Mouse (Mus musculus): ENCODE results near the gene Cyp4f40.
"Not testable (repeated sequence)": the region's sequence is repeated elsewhere in the genome, so short reads cannot be mapped to it uniquely, and the experiment has no call there.

Gene Cyp4f40

GRCm38 (mm10) chr17:32658712-32659111 lies at the start of gene Cyp4f40:
Cyp4f40 (plus strand) TSS chr17:32658900.
- no peak for DNase-seq (ENCODE audit: low read depth, low spot score)

GRCm38 (mm10) chr17:32610231-32610630 lies 48.5 kb upstream of the Cyp4f40 start:
- DNase-seq (ENCODE audit: low read depth, low spot score): not testable (repeated sequence)

- no peak for DNase-seq (ENCODE audit: low read depth, low spot score)
Measured at GRCm38 (mm10) chr17:32610896-32611295, 47.8 kb upstream of the Cyp4f40 start.

GRCm38 (mm10) chr17:32612417-32612816 lies 46.3 kb upstream of the Cyp4f40 start:
- no peak for DNase-seq (ENCODE audit: low read depth, low spot score)

GRCm38 (mm10) chr17:32617252-32617651 lies 41.4 kb upstream of the Cyp4f40 start:
- DNase-seq (ENCODE audit: low read depth, low spot score): no peak

GRCm38 (mm10) chr17:32621018-32621417 lies 37.7 kb upstream of the Cyp4f40 start, which contains the start of gene Cyp4f37:
Cyp4f37 (plus strand) TSS chr17:32621309.
- DNase-seq (ENCODE audit: low read depth, low spot score): not testable (repeated sequence)

GRCm38 (mm10) chr17:32629726-32630125 lies 29.0 kb upstream of the Cyp4f40 start:
- DNase-seq (ENCODE audit: low read depth, low spot score): not testable (repeated sequence)

GRCm38 (mm10) chr17:32631936-32632335 lies 26.8 kb upstream of the Cyp4f40 start:
- no peak for DNase-seq (ENCODE audit: low read depth, low spot score)

- DNase-seq (ENCODE audit: low read depth, low spot score): not testable (repeated sequence)
Measured at GRCm38 (mm10) chr17:32634242-32634971, 24.3 kb upstream of the Cyp4f40 start.

GRCm38 (mm10) chr17:32634972-32635314 lies 23.8 kb upstream of the Cyp4f40 start:
- peak; percentile 84 for DNase-seq (ENCODE audit: low read depth, low spot score)

- no peak for DNase-seq (ENCODE audit: low read depth, low spot score)
Measured at GRCm38 (mm10) chr17:32636341-32636740, 22.4 kb upstream of the Cyp4f40 start.

- no peak for DNase-seq (ENCODE audit: low read depth, low spot score)
Measured at GRCm38 (mm10) chr17:32637151-32637550, 21.5 kb upstream of the Cyp4f40 start.

- DNase-seq (ENCODE audit: low read depth, low spot score): no peak
Measured at GRCm38 (mm10) chr17:32646631-32647030, 12.1 kb upstream of the Cyp4f40 start.

- DNase-seq (ENCODE audit: low read depth, low spot score): no peak
Measured at GRCm38 (mm10) chr17:32653860-32654259, 4.8 kb upstream of the Cyp4f40 start.

- DNase-seq (ENCODE audit: low read depth, low spot score): no peak
Measured at GRCm38 (mm10) chr17:32657041-32657440, 1.7 kb upstream of the Cyp4f40 start.

- no peak for DNase-seq (ENCODE audit: low read depth, low spot score)
Measured at GRCm38 (mm10) chr17:32658246-32658645, 454 bp upstream of the Cyp4f40 start.

- DNase-seq (ENCODE audit: low read depth, low spot score): no peak
Measured at GRCm38 (mm10) chr17:32673976-32674375, 15.3 kb downstream of the Cyp4f40 start.

GRCm38 (mm10) chr17:32676040-32676635 lies 17.4 kb downstream of the Cyp4f40 start:
- DNase-seq (ENCODE audit: low read depth, low spot score): peak; percentile 64

GRCm38 (mm10) chr17:32680404-32680803 lies 21.7 kb downstream of the Cyp4f40 start:
- DNase-seq (ENCODE audit: low read depth, low spot score): peak; percentile 64

- no peak for DNase-seq (ENCODE audit: low read depth, low spot score)
Measured at GRCm38 (mm10) chr17:32685048-32685750, 26.5 kb downstream of the Cyp4f40 start, which contains the start of gene Cyp4f15. Cyp4f15 (plus strand) TSS chr17:32685627.

GRCm38 (mm10) chr17:32686722-32687121 lies 28.0 kb downstream of the Cyp4f40 start:
- DNase-seq (ENCODE audit: low read depth, low spot score): no peak

- no peak for DNase-seq (ENCODE audit: low read depth, low spot score)
Measured at GRCm38 (mm10) chr17:32690959-32691358, 32.3 kb downstream of the Cyp4f40 start.
